Mouse (Mus musculus) lung, adult 2 months (tissue): ENCODE measurements at regions not wholly inside any gene's neighbourhood (a gene's known extent, or its start where the extent isn't known, plus 50 kb on each side); places are given as distances from the start of the nearest gene placed in this dataset.

Experiments
- CTCF ChIP-seq: fragments of 200-500 bp; IDR thresholded peaks from 2 replicates; pipeline ENCODE4 v1.5.1; 2011; ENCODE audit warnings: mild to moderate bottlenecking, low read length, control low read depth; ENCODE audit not compliant: insufficient read depth
- POLR2A ChIP-seq: fragments of 200-500 bp; IDR thresholded peaks from 2 replicates; pipeline ENCODE4 v1.6.1; 2011; ENCODE audit warnings: low read depth, mild to moderate bottlenecking, control low read depth, low read length, borderline replicate concordance; ENCODE audit errors: extremely low read depth

DNA sequence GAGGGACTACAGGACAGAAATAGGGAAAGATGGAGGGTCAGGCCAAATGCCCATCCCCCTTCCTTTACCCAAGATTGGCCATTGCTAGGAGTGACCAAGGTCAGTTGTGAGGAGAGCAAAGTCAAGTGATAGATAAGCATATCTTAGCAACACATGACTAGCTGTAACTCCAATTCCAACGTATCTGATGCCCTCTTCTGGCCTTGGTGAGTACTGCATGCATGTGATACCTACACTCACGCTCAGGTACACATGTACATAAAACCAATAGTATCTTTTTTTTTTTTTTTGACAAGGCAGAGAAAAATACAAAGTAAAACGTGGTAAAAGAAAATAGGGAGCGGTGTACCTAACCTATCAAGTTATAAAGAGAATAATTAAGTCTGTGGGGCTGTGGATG, 413.8 kb upstream of the Trpc7 start:
- TF ChIP-seq CTCF (no peak), POLR2A (no peak)
